In genomic region chr16:90217356-90217755, GRCm38 (mm10) we compare ENCODE assay signal across 15 mouse cellular contexts. TPM values are rescaled to one million over a fixed set of nuclear protein-coding genes. Genes with fewer than 3 reads are reported as not detected.
DNase-seq lines count a peak whose midpoint lies in the region; ATAC-seq and TF ChIP-seq lines count a peak whose summit lies in the region.
"Had no signal": no experiment of that assay in that cellular context is flagged by ENCODE, and none has a peak within 500 bp of the region (broad histone marks: within the 10 kb centered on the region; RNA-seq: fewer than 3 reads in every experiment).

No protein-coding gene starts in this region.

- H3K27ac ChIP-seq in liver, postnatal 0 days (ENCODE audit: low read depth) = peak overlapping the region; percentile 13; the same call in 1 of the 2 replicates
- H3K27ac ChIP-seq in forebrain, embryonic 13.5 days = no peak overlapping the region
- H3K27ac ChIP-seq: limb, embryonic 15.5 days; midbrain, embryonic 15.5 days had no signal

- no peaks in the 10 kb centered on the region for H3K27me3 ChIP-seq in liver, postnatal 0 days (ENCODE audit: insufficient read depth, low read length)
- no peaks in the 10 kb centered on the region for H3K27me3 ChIP-seq in forebrain, embryonic 13.5 days
- H3K27me3 ChIP-seq: limb, embryonic 15.5 days; midbrain, embryonic 15.5 days had no signal

- WGBS in liver, postnatal 0 days (ENCODE audit: insufficient replicate concordance) = 53% methylated on average over 3 of the region's 3 CpGs
- 8% methylated on average over 3 of the region's 3 CpGs for WGBS in forebrain, embryonic 13.5 days

- H3K9me3 ChIP-seq in liver, postnatal 0 days (ENCODE audit: low read length) = no peaks in the 10 kb centered on the region
- no peaks in the 10 kb centered on the region for H3K9me3 ChIP-seq in forebrain, embryonic 13.5 days (replicated peaks)
- H3K9me3 ChIP-seq: forebrain, embryonic 10.5 days; limb, embryonic 15.5 days; midbrain, embryonic 15.5 days had no signal

- no peak for TF ChIP-seq CTCF in brain, embryonic 14.5 days (IDR thresholded peaks at IDR 0.05; ENCODE audit: borderline replicate concordance, extremely low read depth, insufficient read depth, insufficient read length)
- TF ChIP-seq CTCF in liver, postnatal 0 days (IDR thresholded peaks at IDR 0.05; ENCODE audit: low read depth) = no peak

- TF ChIP-seq POLR2A in brain, embryonic 14.5 days (IDR thresholded peaks at IDR 0.05; ENCODE audit: borderline replicate concordance, extremely low read depth, insufficient read depth, insufficient read length, poor library complexity, severe bottlenecking) = no peak

- H3K4me2 ChIP-seq in liver, postnatal 0 days (ENCODE audit: low read depth, low read length) = no peak overlapping the region
- H3K4me2 ChIP-seq in forebrain, embryonic 13.5 days = no peak overlapping the region
- H3K4me2 ChIP-seq: limb, embryonic 15.5 days; midbrain, embryonic 15.5 days had no signal

- no peak for ATAC-seq in liver, postnatal 0 days
- no peak for ATAC-seq in megakaryocyte-erythroid progenitor cell, adult 5-6 weeks (replicated peaks; ENCODE audit: low FRiP score, low TSS enrichment, poor library complexity, severe bottlenecking)
- ATAC-seq in forebrain, embryonic 13.5 days = no peak
- ATAC-seq: CD4-positive, CD25-positive, alpha-beta regulatory T cell, adult 4 months; inflammation-experienced regulatory T-cells, adult 6 months; midbrain, embryonic 15.5 days had no signal

- H3K36me3 ChIP-seq in liver, postnatal 0 days (replicated peaks; ENCODE audit: insufficient read depth, low read length) = peaks cover under 1% of the 10 kb centered on the region; the same call in 1 of the 2 replicates
- H3K36me3 ChIP-seq in forebrain, embryonic 13.5 days (ENCODE audit: poor library complexity, severe bottlenecking) = no peaks in the 10 kb centered on the region
- H3K36me3 ChIP-seq: limb, embryonic 15.5 days; midbrain, embryonic 15.5 days had no signal

- no peak overlapping the region for H3K4me3 ChIP-seq in liver, postnatal 0 days (ENCODE audit: low read depth, low read length)
- H3K4me3 ChIP-seq in forebrain, embryonic 13.5 days = no peak overlapping the region
- H3K4me3 ChIP-seq: forebrain, embryonic 10.5 days; limb, embryonic 15.5 days; midbrain, embryonic 15.5 days had no signal

- peaks cover 20% of the 10 kb centered on the region for H3K4me1 ChIP-seq in liver, postnatal 0 days (ENCODE audit: insufficient read depth)
- H3K4me1 ChIP-seq in forebrain, embryonic 13.5 days = peaks cover 12% of the 10 kb centered on the region

- no peak for TF ChIP-seq EP300 in liver, postnatal 0 days (IDR thresholded peaks at IDR 0.05; ENCODE audit: low read depth)

- no peak overlapping the region for H3K9ac ChIP-seq in liver, postnatal 0 days (replicated peaks)
- no peak overlapping the region for H3K9ac ChIP-seq in forebrain, embryonic 13.5 days
- H3K9ac ChIP-seq: limb, embryonic 15.5 days; midbrain, embryonic 15.5 days had no signal

- DNase-seq in kidney, adult 8-10 months = peak; percentile 72 to 79
- DNase-seq in kidney, postnatal 4 days = no peak
- peak; percentile 11 for DNase-seq in brain, embryonic 14.5 days (ENCODE audit: low read depth)
- no peak for DNase-seq in liver, postnatal 0 days
- DNase-seq in retina, postnatal 1 day = peak; percentile 16
- DNase-seq in layer of hippocampus, postnatal 14 days (ENCODE audit: low spot score in 2 of 2) = no peak
- DNase-seq: adrenal gland, postnatal 25 days; heart, postnatal 36 days had no signal

RNA-seq across cellular contexts. Expression of gene Sod1, which starts 3.2 kb away (rescaled TPM):
- 511 and 557 TPM in 2 replicates for polyA plus RNA-seq in brain, embryonic 14.5 days (2012; rRNA removed)
- polyA plus RNA-seq in liver, postnatal 0 days (2015; fragmentation: Nextera tagmentation; extraction: Ambion mirVana) = 1,398 and 1,474 TPM in 2 replicates
- total RNA-seq in megakaryocyte-erythroid progenitor cell, adult 5-6 weeks (2014; fragmentation: Nextera tagmentation) = 1,056 and 1,102 TPM in 2 replicates
- 1,074 and 1,263 TPM in 2 replicates for total RNA-seq in megakaryocyte-erythroid progenitor cell, adult 5-6 weeks (2017)
- 100 to 1,000 TPM; 340 to 354 TPM for total RNA-seq in layer of hippocampus, postnatal 14 days (2021)
- 954 and 979 TPM in 2 replicates for polyA plus RNA-seq in forebrain, embryonic 13.5 days (2015; fragmentation: Nextera tagmentation; extraction: Ambion mirVana)

Comparison
In these comparisons a context has a peak if more than half of its experiments do, and no peak if none do; other contexts are left out.
1. DNase-seq: peak in kidney, adult 8-10 months (2 of 2), brain, embryonic 14.5 days (single experiment) and retina, postnatal 1 day (single experiment); none in kidney, postnatal 4 days (0 of 2), liver, postnatal 0 days (single experiment) and layer of hippocampus, postnatal 14 days (0 of 2).